Mouse (Mus musculus): ENCODE measurements around the gene Lifr. TPM values are rescaled to one million over a fixed set of nuclear protein-coding genes. Genes with fewer than 3 reads are reported as not detected.

Gene Lifr
- polyA plus RNA-seq, 1 experiment: 5.5 TPM

GRCm38 (mm10) chr15:7070199-7070794, 20.1 kb upstream of the Lifr start:
- no peak for TF ChIP-seq POLR2A (IDR thresholded peaks at IDR 0.05; ENCODE audit: borderline replicate concordance, control insufficient read depth, low read depth, low read length)
- no peak for TF ChIP-seq CTCF (IDR thresholded peaks at IDR 0.05; ENCODE audit: control insufficient read depth, insufficient read depth, low read length)
- H3K27ac ChIP-seq (ENCODE audit: control insufficient read depth, insufficient read depth, low read depth, low read length, poor library complexity): no peak overlapping the region
- H3K4me3 ChIP-seq (replicated peaks; ENCODE audit: control insufficient read depth, low read depth, low read length): no peak overlapping the region
- H3K4me1 ChIP-seq (ENCODE audit: control insufficient read depth, insufficient read depth, low read length): peaks cover 1% of the 10 kb centered on the region; the same call in 1 of the 2 replicates
- WGBS: 51% methylated on average over 6 of the region's 6 CpGs

GRCm38 (mm10) chr15:7073269-7073668, 17.1 kb upstream of the Lifr start:
- WGBS: 46% methylated on average over 3 of the region's 3 CpGs
- peaks cover 1% of the 10 kb centered on the region; the same call in 1 of the 2 replicates for H3K4me1 ChIP-seq (ENCODE audit: control insufficient read depth, insufficient read depth, low read length)
- TF ChIP-seq POLR2A (IDR thresholded peaks at IDR 0.05; ENCODE audit: borderline replicate concordance, control insufficient read depth, low read depth, low read length) (no peak), CTCF (IDR thresholded peaks at IDR 0.05; ENCODE audit: control insufficient read depth, insufficient read depth, low read length) (no peak)

GRCm38 (mm10) chr15:7075185-7075584, 15.2 kb upstream of the Lifr start:
- Histone ChIP-seq H3K4me1 (ENCODE audit: control insufficient read depth, insufficient read depth, low read length) (peaks cover 1% of the 10 kb centered on the region; the same call in 1 of the 2 replicates), H3K4me3 (replicated peaks; ENCODE audit: control insufficient read depth, low read depth, low read length) (no peak overlapping the region), H3K27ac (ENCODE audit: control insufficient read depth, insufficient read depth, low read depth, low read length, poor library complexity) (no peak overlapping the region)
- 86% methylated on average over 6 of the region's 6 CpGs for WGBS
- TF ChIP-seq POLR2A (IDR thresholded peaks at IDR 0.05; ENCODE audit: borderline replicate concordance, control insufficient read depth, low read depth, low read length) (no peak), CTCF (IDR thresholded peaks at IDR 0.05; ENCODE audit: control insufficient read depth, insufficient read depth, low read length) (no peak)

More at GRCm38 (mm10) chr15:7073269-7073668, 17.1 kb upstream of the Lifr start:
- Histone ChIP-seq H3K27ac (ENCODE audit: control insufficient read depth, insufficient read depth, low read depth, low read length, poor library complexity) (no peak overlapping the region), H3K4me3 (replicated peaks; ENCODE audit: control insufficient read depth, low read depth, low read length) (no peak overlapping the region)

DNA sequence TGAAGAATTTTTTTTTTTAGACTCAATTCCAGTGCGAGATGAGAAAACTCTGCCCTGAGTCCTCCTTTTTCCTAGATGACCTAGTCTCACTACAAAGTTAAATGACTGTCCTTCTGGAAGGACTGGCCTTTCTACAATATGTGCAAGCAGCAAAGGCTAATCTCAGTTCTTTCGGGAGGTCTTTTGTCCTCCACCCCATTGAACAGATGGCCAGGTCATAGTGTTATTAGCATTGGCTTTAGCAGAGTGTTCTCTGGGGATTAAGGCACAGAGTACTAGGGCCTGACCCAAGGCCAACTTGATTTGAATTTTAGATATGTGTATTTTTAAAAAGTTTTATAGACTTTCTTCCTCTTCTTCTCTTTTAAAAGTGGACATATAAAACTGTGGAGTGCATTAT, 12.1 kb upstream of the Lifr start:
- no peak overlapping the region for H3K4me3 ChIP-seq (replicated peaks; ENCODE audit: control insufficient read depth, low read depth, low read length)
- 80% methylated on average over 2 of the region's 2 CpGs for WGBS
- no peak overlapping the region for H3K27ac ChIP-seq (ENCODE audit: control insufficient read depth, insufficient read depth, low read depth, low read length, poor library complexity)
- peaks cover under 1% of the 10 kb centered on the region; the same call in 1 of the 2 replicates for H3K4me1 ChIP-seq (ENCODE audit: control insufficient read depth, insufficient read depth, low read length)
- no peak for TF ChIP-seq CTCF (IDR thresholded peaks at IDR 0.05; ENCODE audit: control insufficient read depth, insufficient read depth, low read length)
- TF ChIP-seq POLR2A (IDR thresholded peaks at IDR 0.05; ENCODE audit: borderline replicate concordance, control insufficient read depth, low read depth, low read length): no peak

- Histone ChIP-seq H3K27ac (ENCODE audit: control insufficient read depth, insufficient read depth, low read depth, low read length, poor library complexity) (no peak overlapping the region), H3K4me3 (replicated peaks; ENCODE audit: control insufficient read depth, low read depth, low read length) (no peak overlapping the region), H3K4me1 (ENCODE audit: control insufficient read depth, insufficient read depth, low read length) (peaks cover under 1% of the 10 kb centered on the region)
- 81% methylated on average over 4 of the region's 4 CpGs for WGBS
- no peak for TF ChIP-seq CTCF (IDR thresholded peaks at IDR 0.05; ENCODE audit: control insufficient read depth, insufficient read depth, low read length)
- no peak for TF ChIP-seq POLR2A (IDR thresholded peaks at IDR 0.05; ENCODE audit: borderline replicate concordance, control insufficient read depth, low read depth, low read length)
Observed at GRCm38 (mm10) chr15:7079631-7080337, 10.6 kb upstream of the Lifr start.

GRCm38 (mm10) chr15:7080916-7081626, 9.3 kb upstream of the Lifr start:
- WGBS: 77% methylated on average over 15 of the region's 15 CpGs
- no peak overlapping the region for H3K4me3 ChIP-seq (replicated peaks; ENCODE audit: control insufficient read depth, low read depth, low read length)
- no peak overlapping the region for H3K27ac ChIP-seq (ENCODE audit: control insufficient read depth, insufficient read depth, low read depth, low read length, poor library complexity)
- TF ChIP-seq POLR2A (IDR thresholded peaks at IDR 0.05; ENCODE audit: borderline replicate concordance, control insufficient read depth, low read depth, low read length): no peak
- no peak for TF ChIP-seq CTCF (IDR thresholded peaks at IDR 0.05; ENCODE audit: control insufficient read depth, insufficient read depth, low read length)
- peaks cover 2% of the 10 kb centered on the region for H3K4me1 ChIP-seq (ENCODE audit: control insufficient read depth, insufficient read depth, low read length)

DNA sequence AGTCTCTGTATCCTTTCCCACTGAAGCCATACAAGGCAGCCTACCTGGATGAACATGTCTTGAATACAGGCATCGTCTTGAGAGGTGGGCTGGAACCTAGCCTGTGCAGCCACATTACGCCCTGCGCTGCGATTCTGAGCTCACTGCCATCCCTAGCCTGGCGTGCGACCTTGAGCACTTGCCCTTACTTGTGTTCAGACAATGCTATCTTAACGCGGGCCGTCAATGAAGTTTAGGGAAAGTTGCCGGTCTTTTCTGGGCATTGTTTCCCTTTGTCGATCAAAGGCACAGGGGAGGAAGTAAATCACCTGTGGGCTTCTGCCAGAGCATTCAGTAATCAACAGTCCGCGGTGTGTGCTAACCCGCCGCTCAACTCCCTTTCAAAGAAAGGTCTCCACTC, 8.6 kb upstream of the Lifr start:
- peaks cover 2% of the 10 kb centered on the region for H3K4me1 ChIP-seq (ENCODE audit: control insufficient read depth, insufficient read depth, low read length)
- WGBS: 60% methylated on average over 15 of the region's 15 CpGs
- no peak overlapping the region for H3K27ac ChIP-seq (ENCODE audit: control insufficient read depth, insufficient read depth, low read depth, low read length, poor library complexity)
- no peak for TF ChIP-seq CTCF (IDR thresholded peaks at IDR 0.05; ENCODE audit: control insufficient read depth, insufficient read depth, low read length)
- no peak for TF ChIP-seq POLR2A (IDR thresholded peaks at IDR 0.05; ENCODE audit: borderline replicate concordance, control insufficient read depth, low read depth, low read length)
- H3K4me3 ChIP-seq (replicated peaks; ENCODE audit: control insufficient read depth, low read depth, low read length): no peak overlapping the region

DNA sequence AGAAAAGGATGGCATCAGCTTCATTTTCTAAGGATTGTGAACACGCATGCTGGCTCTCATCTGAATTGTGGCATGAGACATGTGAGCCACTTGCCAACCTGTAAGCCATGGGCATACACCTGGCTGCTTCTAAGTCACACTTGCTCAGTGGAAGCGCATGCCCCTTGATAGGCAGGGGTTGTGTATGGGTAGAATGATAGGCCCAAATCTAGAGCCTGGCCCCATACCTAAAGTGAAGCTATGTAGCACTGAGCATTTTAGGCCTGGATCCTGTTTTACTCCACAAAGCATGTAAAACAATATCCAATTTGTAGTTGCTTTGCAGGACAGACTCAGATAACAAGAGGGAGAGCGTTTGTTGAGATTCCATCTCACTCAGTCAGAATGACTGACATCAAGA, 7.5 kb upstream of the Lifr start:
- H3K4me3 ChIP-seq (replicated peaks; ENCODE audit: control insufficient read depth, low read depth, low read length): no peak overlapping the region
- H3K4me1 ChIP-seq (ENCODE audit: control insufficient read depth, insufficient read depth, low read length): peaks cover 2% of the 10 kb centered on the region
- TF ChIP-seq CTCF (IDR thresholded peaks at IDR 0.05; ENCODE audit: control insufficient read depth, insufficient read depth, low read length) (no peak), POLR2A (IDR thresholded peaks at IDR 0.05; ENCODE audit: borderline replicate concordance, control insufficient read depth, low read depth, low read length) (no peak)
- 76% methylated on average over 3 of the region's 3 CpGs for WGBS
- no peak overlapping the region for H3K27ac ChIP-seq (ENCODE audit: control insufficient read depth, insufficient read depth, low read depth, low read length, poor library complexity)

All from bone marrow, adult 2 months (tissue).